Mouse (Mus musculus) kidney, embryonic 14.5 days (tissue): Measurements from ENCODE around the gene Dkkl1. TPM values are rescaled to one million over a fixed set of nuclear protein-coding genes. Genes with fewer than 3 reads are reported as not detected.
"Not testable (repeated sequence)": the region's sequence is repeated elsewhere in the genome, so short reads cannot be mapped to it uniquely, and the experiment has no call there.

Source experiments
- ATAC-seq: fragments of 200-750 bp; cut with Nextera tagmentation; 2 replicates; pipeline ENCODE4 v1.8.0; 2017; ENCODE audit warnings: moderate number of reproducible peaks, mild to moderate bottlenecking, moderate TSS enrichment, moderate library complexity; ENCODE audit not compliant: low FRiP score, low TSS enrichment
- H3K27ac ChIP-seq: fragments of 300-500 bp; sonication (generic); 2 replicates; pipeline ENCODE4 v1.5.1; 2014; ENCODE audit warnings: low read depth, mild to moderate bottlenecking, low read length, moderate library complexity, mixed read lengths
- H3K27me3 ChIP-seq: fragments of 300-500 bp; sonication (generic); 2 replicates; pipeline ENCODE4 v1.6.1; 2014; ENCODE audit warnings: mild to moderate bottlenecking, low read length; ENCODE audit not compliant: control insufficient read depth, insufficient read depth
- H3K36me3 ChIP-seq: fragments of 300-500 bp; sonication (generic); 2 replicates; pipeline ENCODE4 v1.6.1; 2014; ENCODE audit warnings: low read length, mixed read lengths; ENCODE audit not compliant: control insufficient read depth, insufficient read depth
- H3K4me1 ChIP-seq: fragments of 300-500 bp; sonication (generic); 2 replicates; pipeline ENCODE4 v1.6.1; 2014; ENCODE audit warnings: low read length, mixed read lengths; ENCODE audit not compliant: control insufficient read depth, insufficient read depth
- H3K4me2 ChIP-seq: fragments of 300-500 bp; sonication (generic); replicated peaks from 2 replicates; pipeline ENCODE4 v1.6.1; 2014; ENCODE audit warnings: low read depth, mild to moderate bottlenecking, low read length
- H3K4me3 ChIP-seq: fragments of 300-500 bp; sonication (generic); 2 replicates; pipeline ENCODE4 v1.5.1; 2014; ENCODE audit warnings: mild to moderate bottlenecking, low read length
- H3K9ac ChIP-seq: fragments of 300-500 bp; sonication (generic); 2 replicates; pipeline ENCODE4 v1.6.1; 2014; ENCODE audit warnings: low read depth, mild to moderate bottlenecking, low read length, moderate library complexity
- H3K9me3 ChIP-seq: fragments of 300-500 bp; sonication (generic); 2 replicates; pipeline ENCODE4 v1.6.1; 2016; ENCODE audit warnings: low read length; ENCODE audit not compliant: control insufficient read depth
- WGBS: fragments of 180-500 bp; shearing (Covaris S2); extraction: QIAGEN DNeasy Blood & Tissue Kit; methylation state at CpG from one replicate; pipeline ENCODE4 v1.1.7; 2014; 5-methylcytosine and 5-hydroxymethylcytosine counted together
- polyA plus RNA-seq: library from polyadenylated mRNA; unstranded; fragments of >200 nt; fragmentation: Nextera tagmentation; extraction: Ambion mirVana; gene quantifications from 2 replicates; pipeline ENCODE4 v1.2.1, GENCODE M21; 2014

Gene Dkkl1
- polyA plus RNA-seq, 1 experiment from 2014 or later: 1.1 TPM

- Histone ChIP-seq H3K4me3 (no peak within 1 kb of the TSS), H3K27me3 (peaks cover 97% of the 10 kb centered on the region), H3K4me1 (peaks cover 9% of the 10 kb centered on the region; the same call in 1 of the 2 replicates), H3K4me2 (no peak within 1 kb of the TSS), H3K36me3 (no peaks in the 10 kb centered on the region), H3K9ac (no peak within 1 kb of the TSS), H3K27ac (no peak within 1 kb of the TSS), H3K9me3 (no peaks in the 10 kb centered on the region)
- 28% methylated on average over 7 of the region's 7 CpGs for WGBS
- no peak for ATAC-seq
Measured at GRCm38 (mm10) chr7:45179469-45179868, 32.5 kb downstream of the Dkkl1 start, which contains the start of gene Gfy. Gene Gfy (minus strand): TSS chr7:45179569.

DNA sequence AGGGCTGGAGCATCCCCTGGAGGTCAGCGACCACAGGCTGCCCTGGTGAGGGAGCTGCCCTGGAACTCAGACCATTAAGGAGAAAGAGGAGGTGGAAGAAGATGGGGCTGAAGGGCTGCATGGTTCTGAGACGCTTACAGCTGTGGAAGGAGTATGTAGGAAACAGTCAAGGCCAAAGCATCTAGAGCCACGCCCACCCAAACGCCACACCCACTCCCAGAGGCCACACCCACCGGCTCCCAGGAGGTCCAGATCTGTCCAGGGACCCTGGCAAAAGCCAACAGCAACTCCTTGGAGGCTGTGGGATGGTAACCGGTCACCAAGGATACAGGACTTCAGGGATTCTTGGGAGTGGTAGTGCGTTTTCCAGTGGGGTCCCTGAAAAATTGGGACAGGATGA, 33.4 kb downstream of the Dkkl1 start:
- Histone ChIP-seq H3K4me2 (no peak overlapping the region), H3K9ac (no peak overlapping the region), H3K4me3 (no peak overlapping the region), H3K27ac (no peak overlapping the region), H3K27me3 (peaks cover 95% of the 10 kb centered on the region), H3K9me3 (no peaks in the 10 kb centered on the region), H3K36me3 (no peaks in the 10 kb centered on the region), H3K4me1 (peaks cover 9% of the 10 kb centered on the region; the same call in 1 of the 2 replicates)
- no peak for ATAC-seq
- WGBS: 25% methylated on average over 7 of the region's 7 CpGs

GRCm38 (mm10) chr7:45176356-45176755, 35.6 kb downstream of the Dkkl1 start:
- Histone ChIP-seq H3K4me3 (peak overlapping the region; percentile 21), H3K9ac (0 out of 2 replicates have a peak overlapping the region, but pooled peaks have one; percentile 7), H3K36me3 (no peaks in the 10 kb centered on the region), H3K27ac (no peak overlapping the region), H3K9me3 (no peaks in the 10 kb centered on the region), H3K4me2 (peak overlapping the region; percentile 26), H3K27me3 (peaks cover 79% of the 10 kb centered on the region), H3K4me1 (peaks cover 5% of the 10 kb centered on the region; the same call in 1 of the 2 replicates)
- no peak for ATAC-seq
- WGBS: 2% methylated on average over 30 of the region's 31 CpGs

- Histone ChIP-seq H3K4me1 (peaks cover 5% of the 10 kb centered on the region; the same call in 1 of the 2 replicates), H3K4me3 (peak overlapping the region; percentile 21), H3K36me3 (no peaks in the 10 kb centered on the region), H3K27ac (no peak overlapping the region), H3K4me2 (peak overlapping the region; percentile 26), H3K27me3 (peaks cover 75% of the 10 kb centered on the region), H3K9ac (0 out of 2 replicates have a peak overlapping the region, but pooled peaks have one; percentile 7), H3K9me3 (no peaks in the 10 kb centered on the region; the same call in 1 of the 2 replicates)
- ATAC-seq: no peak
- 3% methylated on average over 19 of the region's 23 CpGs for WGBS
Measured at GRCm38 (mm10) chr7:45175929-45176328, 36.0 kb downstream of the Dkkl1 start.

DNA sequence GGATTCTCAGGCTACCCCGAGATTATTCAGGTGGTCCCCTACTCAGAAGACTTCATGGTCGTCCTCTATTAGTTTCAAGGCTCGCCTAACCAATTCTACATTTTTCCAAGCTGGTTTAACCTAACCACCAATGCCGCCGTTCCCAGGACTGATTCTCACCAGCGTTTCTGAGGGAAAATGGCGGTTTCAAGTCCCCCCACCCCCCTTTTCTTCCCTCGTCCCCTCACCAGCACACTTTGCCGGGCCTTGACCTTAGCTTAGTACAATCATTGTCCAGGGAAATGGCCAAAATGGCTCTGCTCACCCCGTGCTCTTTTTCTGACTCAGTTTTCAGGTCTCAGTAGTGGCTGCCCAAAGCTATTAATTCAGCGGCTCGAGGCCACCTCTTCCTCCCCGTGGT, 36.5 kb downstream of the Dkkl1 start:
- Histone ChIP-seq H3K4me2 (no peak overlapping the region), H3K9ac (no peak overlapping the region), H3K36me3 (no peaks in the 10 kb centered on the region), H3K9me3 (peaks cover 2% of the 10 kb centered on the region), H3K27ac (no peak overlapping the region), H3K27me3 (peaks cover 69% of the 10 kb centered on the region), H3K4me3 (no peak overlapping the region), H3K4me1 (peaks cover 5% of the 10 kb centered on the region; the same call in 1 of the 2 replicates)
- ATAC-seq: no peak
- 2% methylated on average over 13 of the region's 13 CpGs for WGBS

DNA sequence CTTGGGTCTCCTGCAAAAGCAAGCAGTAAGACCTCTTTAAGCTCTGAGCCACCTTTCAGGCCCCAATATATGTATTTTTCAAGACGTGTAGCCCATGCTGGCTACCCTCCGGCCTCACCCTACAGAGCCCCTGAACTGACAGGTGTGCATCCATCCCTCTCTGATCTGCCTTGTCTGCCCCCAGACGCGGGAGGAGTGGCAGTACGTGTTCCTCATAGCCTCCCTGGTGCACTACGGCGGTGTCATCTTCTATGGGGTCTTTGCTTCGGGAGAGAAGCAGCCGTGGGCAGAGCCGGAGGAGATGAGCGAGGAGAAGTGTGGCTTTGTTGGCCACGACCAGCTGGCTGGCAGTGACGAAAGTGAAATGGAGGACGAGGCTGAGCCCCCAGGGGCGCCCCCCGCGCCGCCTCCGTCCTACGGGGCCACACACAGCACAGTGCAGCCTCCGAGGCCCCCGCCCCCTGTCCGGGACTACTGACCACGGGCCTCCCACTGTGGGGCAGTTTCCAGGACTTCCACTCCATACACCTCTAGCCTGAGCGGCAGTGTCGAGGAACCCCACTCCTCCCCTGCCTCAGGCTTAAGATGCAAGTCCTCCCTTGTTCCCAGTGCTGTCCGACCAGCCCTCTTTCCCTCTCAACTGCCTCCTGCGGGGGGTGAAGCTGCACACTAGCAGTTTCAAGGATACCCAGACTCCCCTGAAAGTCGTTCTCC, 37.2 kb downstream of the Dkkl1 start:
- no peak for ATAC-seq
- 0 out of 2 replicates have a peak overlapping the region, but pooled peaks have one; percentile 4 for H3K4me2 ChIP-seq
- peaks cover 9% of the 10 kb centered on the region for H3K9me3 ChIP-seq

GRCm38 (mm10) chr7:45173772-45174171, 38.2 kb downstream of the Dkkl1 start:
- H3K4me1 ChIP-seq, H3K9ac ChIP-seq, H3K27ac ChIP-seq, H3K4me3 ChIP-seq, H3K4me2 ChIP-seq, H3K36me3 ChIP-seq, ATAC-seq: not testable (repeated sequence)
- WGBS: 76% methylated on average over 1 of the region's 1 CpGs
- H3K27me3 ChIP-seq: peaks cover 61% of the 10 kb centered on the region
- peaks cover 18% of the 10 kb centered on the region for H3K9me3 ChIP-seq

More for the DNA sequence above, 37.2 kb downstream of the Dkkl1 start:
- H3K4me1 ChIP-seq: peaks cover 5% of the 10 kb centered on the region; the same call in 1 of the 2 replicates
- no peak overlapping the region for H3K9ac ChIP-seq
- no peak overlapping the region for H3K4me3 ChIP-seq
- H3K36me3 ChIP-seq: no peaks in the 10 kb centered on the region
- 3% methylated on average over 28 of the region's 29 CpGs for WGBS
- peaks cover 63% of the 10 kb centered on the region for H3K27me3 ChIP-seq
- H3K27ac ChIP-seq: no peak overlapping the region

- no peaks in the 10 kb centered on the region for H3K36me3 ChIP-seq
- no peak overlapping the region for H3K4me3 ChIP-seq
- no peak overlapping the region for H3K9ac ChIP-seq
- H3K27me3 ChIP-seq: peaks cover 61% of the 10 kb centered on the region
- H3K4me2 ChIP-seq: no peak overlapping the region
- WGBS: 62% methylated on average over 7 of the region's 7 CpGs
- H3K9me3 ChIP-seq: peaks cover 20% of the 10 kb centered on the region
- H3K4me1 ChIP-seq: peaks cover 5% of the 10 kb centered on the region; the same call in 1 of the 2 replicates
- no peak for ATAC-seq
- no peak overlapping the region for H3K27ac ChIP-seq
Measured at GRCm38 (mm10) chr7:45172974-45173373, 39.0 kb downstream of the Dkkl1 start.

GRCm38 (mm10) chr7:45169495-45169894, 42.5 kb downstream of the Dkkl1 start:
- Histone ChIP-seq H3K9me3 (peaks cover 20% of the 10 kb centered on the region), H3K27me3 (peaks cover 60% of the 10 kb centered on the region), H3K36me3 (no peaks in the 10 kb centered on the region), H3K27ac (no peak overlapping the region), H3K4me3 (no peak overlapping the region), H3K4me1 (no peaks in the 10 kb centered on the region), H3K9ac (no peak overlapping the region), H3K4me2 (no peak overlapping the region)
- no peak for ATAC-seq
- WGBS: 91% methylated on average over 3 of the region's 3 CpGs
